Mouse (Mus musculus) intestine, embryonic 16.5 days (tissue): Measurements from ENCODE around the gene Cdca7. TPM values are rescaled to one million over a fixed set of nuclear protein-coding genes. Genes with fewer than 3 reads are reported as not detected.

Experiments used
- ATAC-seq: fragments of 200-750 bp; cut with Nextera tagmentation; 2 replicates; pipeline ENCODE4 v1.8.0; 2017; ENCODE audit warnings: moderate TSS enrichment, moderate library complexity
- H3K27ac ChIP-seq: fragments of 300-500 bp; sonication (generic); 2 replicates; pipeline ENCODE4 v1.5.1; 2014; ENCODE audit warnings: mild to moderate bottlenecking, low read length
- H3K27me3 ChIP-seq: fragments of 300-500 bp; sonication (generic); replicated peaks from 2 replicates; pipeline ENCODE4 v1.6.1; 2014; ENCODE audit warnings: low read length, control low read depth, mixed read lengths; ENCODE audit not compliant: control insufficient read depth, insufficient read depth
- H3K36me3 ChIP-seq: fragments of 300-500 bp; sonication (generic); 2 replicates; pipeline ENCODE4 v1.6.1; 2014; ENCODE audit warnings: low read length, control low read depth; ENCODE audit not compliant: control insufficient read depth, insufficient read depth
- H3K4me1 ChIP-seq: fragments of 300-500 bp; sonication (generic); 2 replicates; pipeline ENCODE4 v1.6.1; 2014; ENCODE audit warnings: low read length, control low read depth, mixed read lengths; ENCODE audit not compliant: control insufficient read depth, insufficient read depth
- H3K4me2 ChIP-seq: fragments of 300-500 bp; sonication (generic); 2 replicates; pipeline ENCODE4 v1.6.1; 2014; ENCODE audit warnings: low read depth, low read length, control low read depth
- H3K4me3 ChIP-seq: fragments of 300-500 bp; sonication (generic); 2 replicates; pipeline ENCODE4 v1.5.1; 2014; ENCODE audit warnings: mild to moderate bottlenecking, low read length
- H3K9ac ChIP-seq: fragments of 300-500 bp; sonication (generic); 2 replicates; pipeline ENCODE4 v1.6.1; 2014; ENCODE audit warnings: low read depth, low read length
- H3K9me3 ChIP-seq: fragments of 300-500 bp; sonication (generic); 2 replicates; pipeline ENCODE4 v1.6.1; 2016; ENCODE audit warnings: low read length, control low read depth; ENCODE audit not compliant: control insufficient read depth
- WGBS: fragments of 180-500 bp; shearing (Covaris S2); extraction: QIAGEN DNeasy Blood & Tissue Kit; methylation state at CpG from one replicate; pipeline ENCODE4 v1.1.7; 2014; 5-methylcytosine and 5-hydroxymethylcytosine counted together
- polyA plus RNA-seq: library from polyadenylated mRNA; unstranded; fragments of >200 nt; fragmentation: Nextera tagmentation; extraction: Ambion mirVana; gene quantifications from 2 replicates; pipeline ENCODE4 v1.2.1, GENCODE M21; 2015

Gene Cdca7
- polyA plus RNA-seq, 1 experiment from 2014 or later: 111 TPM

GRCm38 (mm10) chr2:72535889-72536288, 59.9 kb downstream of the Cdca7 start:
- no peaks in the 10 kb centered on the region for H3K4me1 ChIP-seq
- H3K4me3 ChIP-seq: no peak overlapping the region
- no peak for ATAC-seq
- H3K9ac ChIP-seq: no peak overlapping the region
- no peaks in the 10 kb centered on the region for H3K27me3 ChIP-seq
- 41% methylated on average over 1 of the region's 1 CpGs for WGBS
- no peaks in the 10 kb centered on the region for H3K36me3 ChIP-seq
- no peaks in the 10 kb centered on the region for H3K9me3 ChIP-seq
- H3K4me2 ChIP-seq: no peak overlapping the region
- H3K27ac ChIP-seq: no peak overlapping the region

Other genes starting within 250 kb of the Cdca7 start
- gene Map3k20, start 190.5 kb upstream of the Cdca7 start, polyA plus RNA-seq: 13.8 and 14.8 TPM in 2 replicates